Mouse (Mus musculus) limb, embryonic 15.5 days (tissue): ENCODE measurements around the gene Zfp451. TPM values are rescaled to one million over a fixed set of nuclear protein-coding genes. Genes with fewer than 3 reads are reported as not detected.

Experiments
- ATAC-seq: fragments of 200-750 bp; cut with Nextera tagmentation; 2 replicates; pipeline ENCODE4 v1.8.0; 2017; ENCODE audit warnings: low read depth, moderate TSS enrichment; ENCODE audit not compliant: insufficient number of reproducible peaks, low FRiP score, low TSS enrichment
- H3K27ac ChIP-seq: fragments of 300-500 bp; sonication (generic); 2 replicates; pipeline ENCODE4 v1.5.1; 2015; ENCODE audit warnings: moderate library complexity, mild to moderate bottlenecking, inconsistent platforms
- H3K27me3 ChIP-seq: fragments of 300-500 bp; sonication (generic); 2 replicates; pipeline ENCODE4 v1.6.1; 2015; ENCODE audit warnings: inconsistent platforms
- H3K36me3 ChIP-seq: fragments of 300-500 bp; sonication (generic); 2 replicates; pipeline ENCODE4 v1.6.1; 2015; ENCODE audit warnings: inconsistent platforms
- H3K4me1 ChIP-seq: fragments of 300-500 bp; sonication (generic); 2 replicates; pipeline ENCODE4 v1.6.1; 2015; ENCODE audit warnings: inconsistent platforms
- H3K4me2 ChIP-seq: fragments of 300-500 bp; sonication (generic); 2 replicates; pipeline ENCODE4 v1.6.1; 2015; ENCODE audit warnings: mild to moderate bottlenecking, inconsistent platforms
- H3K4me3 ChIP-seq: fragments of 300-500 bp; sonication (generic); 2 replicates; pipeline ENCODE4 v1.5.1; 2015; ENCODE audit warnings: mild to moderate bottlenecking, inconsistent platforms
- H3K9ac ChIP-seq: fragments of 300-500 bp; sonication (generic); 2 replicates; pipeline ENCODE4 v1.6.1; 2015; ENCODE audit warnings: inconsistent platforms
- H3K9me3 ChIP-seq: fragments of 300-500 bp; sonication (generic); 2 replicates; pipeline ENCODE4 v1.6.1; 2016; ENCODE audit warnings: inconsistent platforms
- WGBS: fragments of 180-500 bp; shearing (Covaris S2); methylation state at CpG from one replicate; pipeline ENCODE4 v1.1.7; 2015; 5-methylcytosine and 5-hydroxymethylcytosine counted together
- polyA plus RNA-seq: library from polyadenylated mRNA; unstranded; fragments of >200 nt; fragmentation: Nextera tagmentation; extraction: Ambion mirVana; gene quantifications from 2 replicates; pipeline ENCODE4 v1.2.1, GENCODE M21; 2015

Gene Zfp451
- polyA plus RNA-seq, 1 experiment from 2014 or later: 25.6 TPM

GRCm38 (mm10) chr1:33776175-33776611 lies 38.2 kb downstream of the Zfp451 start:
- Histone ChIP-seq H3K9me3 (no peaks in the 10 kb centered on the region), H3K4me2 (no peak overlapping the region), H3K9ac (no peak overlapping the region), H3K4me1 (no peaks in the 10 kb centered on the region), H3K4me3 (no peak overlapping the region), H3K27ac (no peak overlapping the region), H3K36me3 (peaks cover 52% of the 10 kb centered on the region), H3K27me3 (no peaks in the 10 kb centered on the region)
- no peak for ATAC-seq
- 78% methylated on average over 14 of the region's 14 CpGs for WGBS

DNA sequence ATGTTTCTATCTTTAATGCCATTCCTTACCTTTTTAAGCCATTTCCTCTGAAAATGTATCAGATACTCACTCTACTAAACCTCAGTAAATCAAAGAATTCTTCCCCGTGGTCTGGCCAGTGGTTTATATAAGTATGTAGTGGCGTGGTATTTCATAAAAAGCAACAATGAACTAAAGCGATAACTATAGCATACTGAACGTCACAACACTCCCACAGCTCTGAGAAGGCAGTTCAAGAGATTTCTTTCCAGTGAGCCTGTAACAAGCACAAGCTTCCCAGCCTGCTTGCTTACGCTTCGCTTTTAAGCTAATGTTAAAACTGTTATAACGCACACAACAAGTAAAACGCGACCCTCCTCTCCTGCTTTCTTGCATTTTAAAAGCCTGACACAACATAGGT lies 42.3 kb downstream of the Zfp451 start:
- Histone ChIP-seq H3K36me3 (peaks cover 65% of the 10 kb centered on the region), H3K27ac (no peak overlapping the region), H3K9me3 (no peaks in the 10 kb centered on the region), H3K4me3 (no peak overlapping the region), H3K4me1 (no peaks in the 10 kb centered on the region), H3K27me3 (no peaks in the 10 kb centered on the region), H3K4me2 (no peak overlapping the region), H3K9ac (no peak overlapping the region)
- WGBS: 93% methylated on average over 9 of the region's 9 CpGs
- ATAC-seq: no peak

GRCm38 (mm10) chr1:33771621-33772020 lies 42.8 kb downstream of the Zfp451 start:
- WGBS: 95% methylated on average over 10 of the region's 10 CpGs
- H3K27ac ChIP-seq: no peak overlapping the region
- H3K27me3 ChIP-seq: no peaks in the 10 kb centered on the region
- H3K9ac ChIP-seq: no peak overlapping the region
- H3K4me2 ChIP-seq: no peak overlapping the region
- peaks cover 65% of the 10 kb centered on the region for H3K36me3 ChIP-seq
- no peaks in the 10 kb centered on the region for H3K9me3 ChIP-seq
- ATAC-seq: no peak
- H3K4me3 ChIP-seq: no peak overlapping the region
- no peaks in the 10 kb centered on the region for H3K4me1 ChIP-seq

DNA sequence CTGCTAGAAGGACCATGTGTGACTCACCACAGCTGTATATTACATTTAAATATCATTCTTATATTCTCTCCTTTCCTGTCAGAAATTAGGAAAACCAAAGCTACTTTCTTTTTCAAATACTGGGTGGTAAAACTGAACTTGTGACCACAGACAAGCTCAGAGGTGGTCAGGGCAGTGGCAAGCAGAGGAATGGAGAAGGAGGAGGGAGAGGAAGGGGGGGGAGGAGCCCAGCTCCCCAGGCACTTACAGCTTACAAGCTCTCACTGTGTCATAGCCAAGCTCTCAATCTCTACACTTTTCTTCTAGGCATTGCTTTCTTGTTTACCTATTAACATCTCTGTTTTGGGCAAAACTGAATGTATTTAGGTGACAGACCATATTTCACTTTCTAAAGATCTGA lies 45.6 kb downstream of the Zfp451 start:
- no peak overlapping the region for H3K27ac ChIP-seq
- H3K9me3 ChIP-seq: no peaks in the 10 kb centered on the region
- no peak overlapping the region for H3K4me2 ChIP-seq
- no peaks in the 10 kb centered on the region for H3K4me1 ChIP-seq
- H3K4me3 ChIP-seq: no peak overlapping the region
- H3K9ac ChIP-seq: no peak overlapping the region
- H3K27me3 ChIP-seq: no peaks in the 10 kb centered on the region
- peaks cover 70% of the 10 kb centered on the region for H3K36me3 ChIP-seq
- no peak for ATAC-seq

DNA sequence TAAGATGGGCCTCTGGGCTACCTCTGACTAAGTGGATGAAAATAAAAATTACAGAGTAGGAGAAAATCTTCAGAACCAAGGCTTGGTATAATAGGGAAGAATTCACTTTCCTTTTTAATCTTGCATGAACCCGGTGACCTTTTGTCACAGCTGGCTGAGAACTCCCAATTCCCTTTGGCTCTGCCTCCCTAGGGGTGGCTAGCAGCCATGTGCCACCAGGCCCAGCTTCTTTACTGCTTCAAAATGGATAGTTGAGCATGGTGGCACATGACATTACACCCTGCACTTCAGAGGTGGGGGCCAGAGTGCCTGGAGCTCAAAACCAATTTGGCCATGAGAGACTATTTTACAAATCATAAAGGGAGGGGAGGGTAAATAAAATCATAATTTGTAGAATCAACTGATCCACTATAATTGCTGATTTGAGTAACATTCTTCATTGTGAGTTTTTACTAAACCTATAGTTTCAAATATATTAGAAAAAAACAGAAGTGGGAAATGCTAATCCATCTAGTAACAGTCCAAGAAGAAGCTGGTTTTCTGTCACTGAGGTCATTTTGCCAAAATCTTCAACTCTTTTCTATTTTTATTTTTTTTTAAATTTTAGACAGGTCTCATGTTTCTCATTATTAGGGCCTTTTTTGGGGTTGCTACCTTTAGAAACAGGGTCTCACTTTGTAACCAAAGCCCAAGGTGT lies 46.2 kb downstream of the Zfp451 start:
- peaks cover 70% of the 10 kb centered on the region for H3K36me3 ChIP-seq

DNA sequence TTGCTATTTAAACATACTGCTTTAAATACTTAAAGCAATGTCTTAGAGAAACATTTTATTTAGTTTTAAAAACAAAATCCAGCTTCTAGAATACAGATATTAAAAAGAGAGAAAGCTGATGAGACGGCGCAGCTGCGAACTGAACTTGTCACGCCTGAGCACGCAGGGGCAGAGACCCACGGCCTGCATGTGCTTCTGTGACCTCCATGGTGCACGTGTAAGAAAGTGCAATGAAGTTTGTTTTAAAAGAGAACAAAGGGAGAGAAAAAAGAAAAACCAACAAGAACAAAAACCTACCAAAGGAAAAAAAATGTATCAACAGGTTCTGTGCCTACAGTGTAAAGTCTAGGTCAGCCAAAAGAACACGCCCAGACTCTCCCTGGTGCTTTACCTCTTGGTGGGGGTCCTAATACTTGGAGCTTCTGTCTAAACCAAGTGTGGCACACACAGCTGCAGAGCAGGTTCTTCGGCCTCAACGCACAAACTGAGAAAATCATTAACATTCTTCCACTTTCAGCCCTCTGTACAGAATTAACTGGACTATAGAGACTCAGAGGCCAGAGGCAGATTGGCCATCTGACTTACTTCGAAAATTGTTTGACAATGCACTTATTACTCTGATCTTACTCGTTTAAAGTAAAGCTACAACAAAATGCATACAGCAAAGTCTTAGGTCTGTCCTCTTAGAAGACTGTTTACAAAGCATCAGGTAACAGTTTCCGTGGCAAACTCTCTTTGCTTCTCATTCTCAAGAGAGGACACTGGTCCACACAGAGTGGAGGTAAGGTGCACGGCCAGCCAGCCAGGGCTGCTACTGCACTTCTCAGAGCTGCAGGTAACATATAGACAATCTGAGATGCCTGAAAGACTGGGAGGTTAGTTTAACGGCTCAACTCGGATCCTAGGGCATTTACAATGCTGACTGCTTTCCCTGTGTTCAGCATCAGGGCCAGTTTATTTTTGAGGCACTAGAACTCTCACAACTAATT lies 47.6 kb downstream of the Zfp451 start:
- Histone ChIP-seq H3K4me3 (no peak overlapping the region), H3K27ac (no peak overlapping the region), H3K36me3 (peaks cover 57% of the 10 kb centered on the region), H3K4me1 (no peaks in the 10 kb centered on the region), H3K4me2 (no peak overlapping the region), H3K9me3 (no peaks in the 10 kb centered on the region), H3K9ac (no peak overlapping the region), H3K27me3 (no peaks in the 10 kb centered on the region)
- ATAC-seq: no peak
- 73% methylated on average over 16 of the region's 16 CpGs for WGBS

More for the DNA sequence above, 46.2 kb downstream of the Zfp451 start:
- Histone ChIP-seq H3K4me1 (no peaks in the 10 kb centered on the region), H3K9me3 (no peaks in the 10 kb centered on the region), H3K27me3 (no peaks in the 10 kb centered on the region), H3K4me2 (no peak overlapping the region), H3K27ac (no peak overlapping the region), H3K9ac (no peak overlapping the region), H3K4me3 (no peak overlapping the region)
- WGBS: 85% methylated on average over 1 of the region's 1 CpGs
- ATAC-seq: no peak

- no peak overlapping the region for H3K27ac ChIP-seq
- H3K4me1 ChIP-seq: no peaks in the 10 kb centered on the region
- H3K4me3 ChIP-seq: no peak overlapping the region
- peaks cover 52% of the 10 kb centered on the region for H3K36me3 ChIP-seq
- no peak for ATAC-seq
- H3K9ac ChIP-seq: no peak overlapping the region
- 85% methylated on average over 11 of the region's 11 CpGs for WGBS
- no peaks in the 10 kb centered on the region for H3K27me3 ChIP-seq
- H3K9me3 ChIP-seq: no peaks in the 10 kb centered on the region
- H3K4me2 ChIP-seq: no peak overlapping the region
Measured at GRCm38 (mm10) chr1:33765468-33766080, 48.8 kb downstream of the Zfp451 start.

DNA sequence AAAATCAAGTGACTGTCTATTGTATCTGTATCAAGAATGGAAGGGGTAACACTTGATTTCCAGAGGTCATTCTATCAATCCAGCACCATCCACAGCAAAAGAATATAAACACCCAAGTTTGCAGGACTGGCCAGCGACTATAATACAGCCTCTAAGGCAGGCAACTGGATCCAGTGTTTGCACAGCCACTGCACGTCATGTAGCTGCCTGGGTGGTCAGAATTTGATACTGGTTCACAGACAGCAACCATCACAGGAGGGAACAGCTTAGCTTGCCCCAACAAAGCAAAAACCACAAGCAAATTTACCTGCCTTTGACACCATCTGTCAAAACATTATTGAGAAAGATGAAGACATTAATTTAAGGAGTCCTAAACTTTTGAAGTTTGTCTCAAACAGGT lies 50.6 kb downstream of the Zfp451 start:
- H3K4me2 ChIP-seq: no peak overlapping the region
- 45% methylated on average over 2 of the region's 2 CpGs for WGBS
- no peaks in the 10 kb centered on the region for H3K4me1 ChIP-seq
- no peak overlapping the region for H3K27ac ChIP-seq
- H3K4me3 ChIP-seq: no peak overlapping the region
- ATAC-seq: no peak
- H3K9ac ChIP-seq: no peak overlapping the region
- no peaks in the 10 kb centered on the region for H3K9me3 ChIP-seq
- peaks cover 41% of the 10 kb centered on the region for H3K36me3 ChIP-seq
- H3K27me3 ChIP-seq: no peaks in the 10 kb centered on the region

GRCm38 (mm10) chr1:33758488-33758887 lies 55.9 kb downstream of the Zfp451 start:
- no peak overlapping the region for H3K9ac ChIP-seq
- 41% methylated on average over 4 of the region's 4 CpGs for WGBS
- no peak for ATAC-seq

DNA sequence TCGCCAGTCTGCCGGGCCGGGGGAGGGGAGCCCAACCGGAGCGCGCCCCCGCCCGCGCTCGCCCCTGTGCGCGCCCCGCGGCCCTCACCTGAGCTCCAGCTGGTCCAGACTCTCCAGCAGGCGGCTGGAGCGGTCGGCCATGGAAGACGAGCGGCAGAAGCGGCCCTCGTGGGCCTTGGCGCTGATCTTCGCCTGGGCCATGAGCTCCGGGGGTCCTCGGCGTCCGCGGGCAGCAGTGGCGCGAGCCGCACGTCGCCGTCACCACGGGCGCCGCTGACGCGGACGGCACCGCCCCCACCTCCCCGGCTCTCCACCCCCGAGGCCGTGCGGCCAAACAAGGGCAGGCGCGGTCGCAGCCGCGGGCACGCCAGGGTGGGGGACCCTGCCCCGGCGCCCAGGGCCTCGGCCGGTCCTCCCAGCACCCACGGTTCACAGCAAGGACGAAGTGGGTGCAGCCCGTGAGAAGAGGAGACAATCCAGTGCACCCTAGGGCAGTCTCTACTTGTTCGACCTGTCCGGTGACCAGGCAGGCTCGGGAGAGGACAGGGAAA lies 56.8 kb downstream of the Zfp451 start, which contains the start of gene Bag2:
TSS of gene Bag2 (minus strand) at position 305 of the 551 bp plus-strand sequence.
- ATAC-seq: peak; percentile 76
- Histone ChIP-seq H3K4me3 (peak within 1 kb of the TSS; percentile 80), H3K9ac (peak within 1 kb of the TSS; percentile 83), H3K4me1 (peaks cover 24% of the 10 kb centered on the region), H3K4me2 (peak within 1 kb of the TSS; percentile 83), H3K9me3 (no peaks in the 10 kb centered on the region), H3K36me3 (peaks cover 11% of the 10 kb centered on the region; the same call in 1 of the 2 replicates), H3K27me3 (no peaks in the 10 kb centered on the region), H3K27ac (peak within 1 kb of the TSS; percentile 81)
- under 1% methylated on average over 61 of the region's 61 CpGs for WGBS

More at GRCm38 (mm10) chr1:33758488-33758887, 55.9 kb downstream of the Zfp451 start:
- Histone ChIP-seq H3K27me3 (no peaks in the 10 kb centered on the region), H3K9me3 (no peaks in the 10 kb centered on the region), H3K27ac (no peak overlapping the region), H3K4me1 (peaks cover 24% of the 10 kb centered on the region), H3K4me3 (no peak overlapping the region), H3K36me3 (peaks cover 11% of the 10 kb centered on the region; the same call in 1 of the 2 replicates), H3K4me2 (no peak overlapping the region)

DNA sequence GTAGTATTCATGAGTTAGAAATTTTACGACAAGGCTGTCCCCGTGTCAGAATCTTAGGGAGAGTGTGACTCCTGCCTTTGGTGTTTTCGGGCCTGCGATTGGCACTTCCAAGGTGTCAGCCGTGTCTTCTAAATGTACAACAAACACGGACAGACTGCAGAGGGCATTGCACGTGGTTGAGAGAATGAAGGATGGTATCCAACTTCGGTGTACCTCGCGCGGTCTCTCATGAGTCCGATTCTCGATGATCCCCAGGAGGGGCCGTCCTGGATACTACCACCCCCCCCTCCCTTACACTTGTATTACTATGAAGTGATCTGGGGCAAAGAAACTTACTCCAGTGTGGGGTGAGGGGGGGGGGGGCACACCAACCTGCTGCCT lies 57.4 kb downstream of the Zfp451 start:
- 0 out of 2 replicates have a peak, but pooled peaks have one; percentile 21 for ATAC-seq
- 2% methylated on average over 14 of the region's 14 CpGs for WGBS
- Histone ChIP-seq H3K4me2 (peak overlapping the region; percentile 83), H3K27me3 (no peaks in the 10 kb centered on the region), H3K4me1 (peaks cover 24% of the 10 kb centered on the region), H3K9ac (peak overlapping the region; percentile 83), H3K4me3 (peak overlapping the region; percentile 80), H3K9me3 (no peaks in the 10 kb centered on the region), H3K36me3 (peaks cover 11% of the 10 kb centered on the region; the same call in 1 of the 2 replicates), H3K27ac (peak overlapping the region; percentile 81; the same call in 1 of the 2 replicates)
